Mouse (Mus musculus): ENCODE measurements around the gene Acbd7.

Acbd7 gene

GRCm38 (mm10) chr2:3387105-3387860, 51.3 kb downstream of the Acbd7 start:
- no peak for DNase-seq (ENCODE audit: low read depth, low spot score)

Data from R1 (cell line).